Mouse (Mus musculus) c-Kit-positive CD71-positive TER-119-positive erythroid progenitor cells, embryonic 14.5 days (primary cell): Measurements from ENCODE around the gene Nav1.
"Not testable (repeated sequence)": the region's sequence is repeated elsewhere in the genome, so short reads cannot be mapped to it uniquely, and the experiment has no call there.

Experiments used
- DNase-seq: peaks from one replicate; pipeline ENCODE4 v3.0.0-alpha.2; 2013; ENCODE audit warnings: low spot score

Nav1 gene

DNA sequence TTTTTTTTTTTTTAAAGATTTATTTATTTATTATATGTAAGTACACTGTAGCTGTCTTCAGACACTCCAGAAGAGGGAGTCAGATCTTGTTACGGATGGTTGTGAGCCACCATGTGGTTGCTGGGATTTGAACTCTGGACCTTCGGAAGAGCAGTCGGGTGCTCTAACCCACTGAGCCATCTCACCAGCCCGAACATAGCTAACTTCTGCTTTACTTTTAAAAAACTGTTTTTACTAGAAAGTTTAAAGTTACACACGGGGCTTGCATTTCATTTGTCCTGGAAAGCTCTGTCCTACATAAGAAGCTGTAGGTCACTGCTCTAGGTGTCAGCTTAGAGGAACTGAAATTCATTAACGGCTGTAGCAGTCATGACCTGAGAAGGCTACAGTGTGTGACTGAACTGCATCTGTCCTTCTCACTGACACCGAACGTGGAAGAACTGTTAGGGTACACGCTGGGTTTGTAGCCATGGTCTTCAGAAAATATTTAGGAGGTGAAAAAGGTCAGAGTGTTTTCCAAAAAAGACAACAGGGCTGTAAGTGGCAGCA, 122.5 kb downstream of the Nav1 start:
- DNase-seq = not testable (repeated sequence)

GRCm38 (mm10) chr1:135483971-135484370, 123.1 kb downstream of the Nav1 start:
- no peak for DNase-seq

- DNase-seq = no peak
Observed at GRCm38 (mm10) chr1:135482666-135483065, 124.4 kb downstream of the Nav1 start.

DNA sequence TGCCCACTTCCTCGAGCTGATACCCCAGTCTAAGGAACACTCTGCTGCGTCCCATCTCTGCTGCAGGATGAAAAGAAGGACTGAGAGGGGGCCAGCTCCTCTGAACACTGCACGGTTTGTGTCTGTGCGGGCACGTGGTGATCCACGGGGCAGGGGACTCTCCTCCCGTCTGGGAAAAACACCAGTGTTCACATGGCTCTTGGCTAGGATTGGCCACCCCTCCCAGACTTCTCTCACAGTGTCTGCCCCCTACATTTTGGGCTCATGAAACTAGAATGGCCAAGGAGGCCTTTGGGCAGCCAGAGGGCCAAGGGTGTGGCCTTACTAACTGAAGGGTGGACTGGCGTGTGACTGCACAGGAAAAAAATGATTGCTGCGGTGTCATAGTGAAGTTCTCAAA, 125.4 kb downstream of the Nav1 start:
- no peak for DNase-seq

DNA sequence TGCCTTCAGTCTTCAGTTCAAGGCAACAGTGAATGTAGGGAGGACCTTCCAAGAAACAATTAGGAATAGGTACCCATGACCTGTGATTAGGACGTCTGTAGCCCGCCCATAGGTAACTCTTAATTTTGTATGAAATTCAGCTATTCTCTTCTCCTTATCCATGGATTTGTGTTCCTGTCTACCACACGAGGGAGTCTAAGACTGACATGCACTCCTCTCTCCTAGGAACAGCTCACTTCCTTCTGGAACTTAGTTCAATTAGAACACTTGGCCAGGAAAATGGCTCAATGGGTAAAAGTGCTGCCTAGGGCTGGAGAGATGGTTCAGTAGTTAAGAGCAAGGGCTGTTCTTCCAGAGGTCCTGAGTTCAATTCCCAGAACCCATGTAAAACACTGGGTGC, 126.3 kb downstream of the Nav1 start:
- DNase-seq = no peak

DNA sequence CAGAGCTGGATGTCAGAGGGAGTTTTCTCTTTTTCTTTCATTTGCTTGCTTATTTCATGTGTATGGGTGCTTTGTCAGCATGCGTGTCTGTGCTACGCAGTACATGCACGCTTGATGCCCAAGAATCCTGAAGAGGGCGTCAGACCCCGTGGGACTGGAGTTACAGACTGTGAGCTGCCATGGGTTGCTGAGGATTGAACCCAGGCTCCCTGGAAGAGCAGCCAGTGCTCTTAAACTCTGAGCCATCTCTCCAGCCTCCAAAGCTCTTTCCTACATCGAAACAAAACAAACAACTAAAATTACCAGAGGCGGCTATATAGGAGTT, 131.6 kb downstream of the Nav1 start:
- DNase-seq = no peak

DNA sequence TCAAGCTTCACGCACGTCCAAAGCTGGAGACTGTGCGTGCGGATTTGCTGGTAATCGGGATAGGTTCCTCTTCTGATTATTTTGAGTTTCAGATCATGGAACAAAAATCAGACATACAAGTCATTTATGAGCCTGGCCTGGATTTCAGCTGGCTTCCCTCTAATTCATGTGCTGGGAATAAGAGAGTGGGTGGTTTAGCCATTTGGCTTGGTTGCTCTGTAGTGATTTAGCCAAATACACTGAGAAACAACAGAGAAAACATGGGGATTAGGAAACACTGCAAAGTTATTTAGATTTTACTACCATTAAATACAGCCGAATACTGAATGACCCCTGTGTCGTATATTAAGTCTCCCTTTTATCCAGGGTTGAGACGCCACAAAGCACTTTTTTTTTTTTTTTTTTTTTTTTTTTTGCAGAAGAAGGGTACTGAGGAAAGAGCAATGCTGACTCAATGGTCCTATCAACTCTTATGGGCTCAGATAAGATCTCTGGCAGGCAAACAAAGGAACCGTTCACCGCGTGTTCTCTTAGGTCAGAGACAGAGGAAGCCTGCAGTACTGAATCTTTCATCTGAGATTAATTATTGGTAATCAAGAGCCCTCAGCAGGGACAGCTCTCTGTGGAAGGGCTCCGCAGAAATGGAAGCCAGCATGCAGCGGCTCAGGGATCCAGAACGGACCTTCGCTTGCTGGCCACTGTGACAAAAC, 132.1 kb downstream of the Nav1 start:
- no peak for DNase-seq

- DNase-seq = no peak
Observed at GRCm38 (mm10) chr1:135472536-135472935, 134.6 kb downstream of the Nav1 start.

GRCm38 (mm10) chr1:135471742-135472141, 135.4 kb downstream of the Nav1 start:
- DNase-seq = no peak

DNA sequence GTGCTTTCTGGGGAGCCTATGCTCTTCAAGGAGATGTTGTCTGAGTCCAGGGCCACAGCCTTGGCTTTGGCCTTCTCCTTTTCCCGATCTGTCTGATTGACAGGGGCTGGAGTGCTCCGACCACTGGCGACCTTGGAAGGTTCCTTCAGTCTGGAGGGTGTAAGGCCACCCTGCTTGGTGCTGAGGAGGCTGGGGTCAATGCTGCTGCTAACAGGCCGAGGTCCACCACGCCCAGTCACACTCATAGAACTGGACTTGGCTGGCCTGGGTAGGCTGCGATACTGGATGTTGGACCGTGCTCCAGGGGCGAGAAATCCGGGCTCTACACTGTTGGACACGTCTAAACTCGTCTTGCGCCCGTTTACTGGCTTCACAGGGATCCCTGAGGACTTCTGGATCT, 136.5 kb downstream of the Nav1 start:
- DNase-seq = no peak

GRCm38 (mm10) chr1:135467462-135467861, 139.6 kb downstream of the Nav1 start:
- DNase-seq = no peak

DNA sequence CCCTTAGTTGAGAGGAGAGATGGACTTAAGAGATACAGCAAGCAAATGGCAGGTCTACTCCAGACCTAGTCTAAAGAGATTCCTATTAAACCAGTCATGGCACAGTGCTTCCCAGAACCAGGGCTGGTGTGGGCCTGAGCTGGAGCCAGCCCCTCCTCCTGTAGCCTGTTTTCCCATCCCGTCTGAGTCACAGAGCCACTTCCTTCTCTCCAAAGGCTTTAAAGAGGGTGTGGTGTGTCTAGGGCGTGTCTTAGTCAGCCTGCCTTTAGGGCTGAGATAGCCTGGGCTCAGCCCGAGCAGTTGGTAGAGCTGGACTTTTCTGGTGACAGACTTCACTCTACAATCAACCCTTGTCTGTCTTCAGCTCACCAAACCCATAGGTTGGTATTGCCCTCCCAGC, 140.2 kb downstream of the Nav1 start:
- peak; percentile 53 for DNase-seq

GRCm38 (mm10) chr1:135465734-135466133, 141.4 kb downstream of the Nav1 start:
- no peak for DNase-seq

DNA sequence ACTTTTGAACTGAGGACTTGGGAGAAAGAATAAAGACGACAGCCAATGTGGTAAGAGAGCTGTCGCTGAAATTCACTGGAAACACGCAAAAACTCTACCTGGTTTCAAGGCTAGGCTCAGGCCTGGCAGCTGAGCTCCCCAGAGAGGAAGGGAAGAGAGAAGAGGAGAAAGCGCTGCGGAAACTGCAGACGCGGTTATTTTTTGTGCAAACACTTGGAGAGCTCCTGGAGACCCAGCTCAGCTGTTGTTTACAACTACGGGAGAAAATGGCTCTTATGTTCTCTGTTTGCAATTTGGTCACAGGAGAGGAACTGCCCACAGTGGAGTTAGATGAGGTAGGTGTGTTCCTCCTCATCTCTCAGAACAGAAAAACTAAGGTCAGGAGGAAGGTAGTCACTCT, 144.4 kb downstream of the Nav1 start:
- DNase-seq = no peak

GRCm38 (mm10) chr1:135462304-135462703, 144.8 kb downstream of the Nav1 start:
- DNase-seq = no peak

DNA sequence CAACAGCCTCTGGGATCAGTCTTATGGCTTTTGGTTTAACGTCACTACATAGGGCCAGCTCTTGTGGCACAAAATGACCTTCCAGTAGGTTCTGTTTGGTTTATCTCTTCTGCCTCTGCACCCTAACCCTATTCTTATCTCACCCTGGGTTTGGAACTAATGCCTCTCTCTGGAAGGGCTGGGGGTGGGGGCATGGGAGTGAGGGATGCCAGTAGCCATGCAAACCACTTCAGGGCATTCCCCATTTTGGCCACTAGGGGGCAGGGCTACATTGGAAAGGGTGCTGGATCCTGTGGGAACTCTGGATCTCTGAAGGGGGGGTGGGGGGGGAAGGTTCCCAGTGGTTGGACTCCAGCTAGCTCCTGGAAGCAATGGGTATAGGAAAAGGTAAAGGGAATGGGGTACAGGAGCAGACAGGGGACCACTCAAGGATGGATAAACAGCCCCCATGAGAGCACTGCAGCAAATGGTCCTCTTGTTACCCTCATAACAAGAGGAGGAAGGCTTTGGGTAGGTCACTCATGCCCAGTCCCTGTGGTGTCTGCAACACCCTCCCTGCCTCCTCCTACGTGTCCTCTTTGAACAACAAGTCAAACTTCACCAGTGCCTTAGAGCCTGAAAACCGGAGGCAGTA, 145.9 kb downstream of the Nav1 start:
- DNase-seq = peak; percentile 34

GRCm38 (mm10) chr1:135460521-135460920, 146.6 kb downstream of the Nav1 start:
- no peak for DNase-seq

DNA sequence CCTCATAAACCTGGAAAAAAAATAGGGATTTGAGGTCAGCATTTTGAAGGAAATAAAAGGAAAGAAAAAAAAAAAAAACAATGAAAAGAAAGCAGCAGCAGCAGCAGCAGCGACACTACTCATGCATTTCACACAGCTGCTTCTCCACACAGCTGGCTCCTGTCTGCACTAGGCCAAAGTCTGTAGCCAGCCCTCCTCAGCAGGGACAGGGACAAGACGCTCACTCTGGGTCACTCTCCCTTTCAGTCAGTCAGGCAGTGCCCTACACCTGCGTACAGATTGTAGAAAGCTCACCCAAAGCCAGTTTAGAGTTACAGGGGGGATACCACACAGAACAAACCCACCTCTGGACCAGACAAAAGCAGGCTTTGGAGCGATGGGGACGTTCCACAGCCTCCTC, 149.2 kb downstream of the Nav1 start:
- DNase-seq = no peak

DNA sequence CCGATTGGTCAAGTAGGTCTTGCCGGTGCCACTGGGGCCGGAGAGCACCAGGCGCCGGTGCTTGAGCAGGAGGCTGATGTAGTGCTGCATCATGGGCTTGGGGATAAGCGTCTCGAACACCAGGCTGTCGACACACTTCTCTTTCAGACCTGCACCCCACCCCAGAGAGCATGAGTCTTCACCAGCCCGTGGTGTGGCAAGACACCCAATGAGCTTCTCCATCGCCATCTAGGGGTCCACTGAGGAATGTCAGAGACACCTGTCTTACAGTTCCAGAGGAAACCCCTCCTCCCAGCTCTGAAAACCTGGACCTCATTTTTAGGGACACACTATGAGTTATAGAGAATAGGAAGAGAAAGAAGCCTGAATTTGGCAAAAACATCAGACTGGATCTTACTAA, 154.8 kb downstream of the Nav1 start:
- DNase-seq = no peak

- no peak for DNase-seq
Observed at GRCm38 (mm10) chr1:135451419-135451818, 155.7 kb downstream of the Nav1 start.

- no peak for DNase-seq
Observed at GRCm38 (mm10) chr1:135449876-135450275, 157.2 kb downstream of the Nav1 start.

DNA sequence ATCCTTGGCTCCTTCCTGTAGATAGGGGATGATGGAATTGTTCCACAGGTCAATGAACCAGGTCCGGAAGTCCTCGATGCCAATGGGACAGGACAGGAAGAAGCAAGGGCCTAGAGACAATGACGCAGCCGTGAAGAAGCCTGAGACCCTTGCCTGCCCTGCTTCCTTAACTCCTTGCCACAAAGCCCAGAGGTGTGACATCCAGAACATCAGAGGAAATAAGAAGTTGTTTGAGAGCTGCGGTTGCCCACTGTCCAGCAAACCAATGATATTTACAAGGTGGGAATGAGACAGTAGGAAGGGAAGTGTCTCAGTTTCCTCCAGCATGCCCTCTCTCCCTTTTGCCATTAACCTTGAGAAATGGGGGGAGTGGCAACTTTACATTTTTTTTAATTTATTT, 158.2 kb downstream of the Nav1 start:
- no peak for DNase-seq

DNA sequence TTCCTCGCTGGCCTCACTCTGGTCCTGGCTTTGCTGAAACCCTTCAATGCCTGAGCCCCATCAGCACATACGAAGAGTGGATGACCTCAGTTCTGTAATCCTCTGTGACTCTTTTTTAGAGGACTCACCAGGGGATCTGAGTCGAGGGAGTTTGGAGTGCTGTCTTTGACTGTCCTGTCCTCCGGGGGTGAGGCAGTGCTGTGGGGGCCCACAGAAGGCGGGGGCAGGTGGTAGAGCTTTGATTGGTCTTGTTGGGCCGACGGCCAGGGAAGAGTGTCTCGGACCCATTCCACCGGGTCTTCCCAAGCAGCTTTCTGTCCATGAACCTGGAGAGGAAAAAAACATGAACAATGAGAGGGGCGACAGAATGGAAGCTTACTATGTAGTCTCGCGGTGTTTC, 163.6 kb downstream of the Nav1 start:
- no peak for DNase-seq

DNA sequence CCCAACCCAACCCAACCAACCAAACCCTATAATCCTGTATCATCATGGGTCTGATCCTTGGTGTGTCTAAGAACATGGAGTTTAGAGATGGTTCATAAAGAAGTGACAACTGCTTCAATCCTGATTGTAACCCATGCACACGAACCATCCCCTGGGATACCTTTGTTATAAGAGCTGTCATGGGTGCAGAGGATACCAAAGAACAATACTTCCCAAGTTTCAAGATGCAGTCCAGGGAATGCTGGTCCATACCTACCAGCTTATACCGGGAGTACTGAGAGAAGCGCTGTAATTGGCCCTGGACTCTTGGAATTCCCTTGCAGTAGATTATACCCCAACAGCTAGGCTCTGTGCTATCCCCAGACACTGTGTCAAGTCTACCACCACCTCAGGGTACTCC, 165.2 kb downstream of the Nav1 start:
- no peak for DNase-seq
